Mouse (Mus musculus) liver, embryonic 11.5 days (tissue): ENCODE data around the gene Ubl3. TPM values are rescaled to one million over a fixed set of nuclear protein-coding genes. Genes with fewer than 3 reads are reported as not detected.

ENCODE experiments used
- ATAC-seq: fragments of 200-750 bp; cut with Nextera tagmentation; replicated peaks from 2 replicates; pipeline ENCODE4 v1.8.0; 2017; ENCODE audit warnings: moderate number of reproducible peaks, mild to moderate bottlenecking, moderate TSS enrichment, moderate library complexity; ENCODE audit not compliant: low FRiP score
- DNase-seq: peaks from one replicate; pipeline ENCODE4 v3.0.0-alpha.2; 2017; ENCODE audit warnings: low spot score
- H3K27ac ChIP-seq: fragments of 300-500 bp; sonication (generic); 2 replicates; pipeline ENCODE4 v1.5.1; 2014; ENCODE audit warnings: mild to moderate bottlenecking, low read depth, low read length, control low read depth
- H3K27me3 ChIP-seq: fragments of 300-500 bp; sonication (generic); replicated peaks from 2 replicates; pipeline ENCODE4 v1.6.1; 2014; ENCODE audit warnings: low read length, mixed read lengths; ENCODE audit not compliant: control insufficient read depth, insufficient read depth
- H3K36me3 ChIP-seq: fragments of 300-500 bp; sonication (generic); 2 replicates; pipeline ENCODE4 v1.6.1; 2014; ENCODE audit warnings: mild to moderate bottlenecking, low read length, moderate library complexity, mixed read lengths; ENCODE audit not compliant: control insufficient read depth, insufficient read depth
- H3K4me1 ChIP-seq: fragments of 300-500 bp; sonication (generic); replicated peaks from 2 replicates; pipeline ENCODE4 v1.6.1; 2014; ENCODE audit warnings: low read length, mixed read lengths; ENCODE audit not compliant: control insufficient read depth, insufficient read depth
- H3K4me2 ChIP-seq: fragments of 300-500 bp; sonication (generic); 2 replicates; pipeline ENCODE4 v1.6.1; 2014; ENCODE audit warnings: mild to moderate bottlenecking, control low read depth, moderate library complexity
- H3K4me3 ChIP-seq: fragments of 300-500 bp; sonication (generic); 2 replicates; pipeline ENCODE4 v1.5.1; 2014; ENCODE audit warnings: low read depth, low read length, control low read depth
- H3K9ac ChIP-seq: fragments of 300-500 bp; sonication (generic); 2 replicates; pipeline ENCODE4 v1.6.1; 2014; ENCODE audit warnings: low read depth, low read length, control low read depth
- H3K9me3 ChIP-seq: fragments of 300-500 bp; sonication (generic); 2 replicates; pipeline ENCODE4 v1.6.1; 2016; ENCODE audit warnings: low read length, inconsistent platforms, mixed read lengths; ENCODE audit not compliant: control insufficient read depth
- WGBS: fragments of 180-500 bp; shearing (Covaris S2); extraction: QIAGEN DNeasy Blood & Tissue Kit; methylation state at CpG from one replicate; pipeline ENCODE4 v1.1.7; 2014; 5-methylcytosine and 5-hydroxymethylcytosine counted together
- polyA plus RNA-seq: library from polyadenylated mRNA; unstranded; fragments of >200 nt; fragmentation: Nextera tagmentation; extraction: Ambion mirVana; gene quantifications from 2 replicates; pipeline ENCODE4 v1.2.1, GENCODE M21; 2014

Ubl3 gene
- polyA plus RNA-seq, 1 experiment from 2014 or later = 43.1 TPM

DNA sequence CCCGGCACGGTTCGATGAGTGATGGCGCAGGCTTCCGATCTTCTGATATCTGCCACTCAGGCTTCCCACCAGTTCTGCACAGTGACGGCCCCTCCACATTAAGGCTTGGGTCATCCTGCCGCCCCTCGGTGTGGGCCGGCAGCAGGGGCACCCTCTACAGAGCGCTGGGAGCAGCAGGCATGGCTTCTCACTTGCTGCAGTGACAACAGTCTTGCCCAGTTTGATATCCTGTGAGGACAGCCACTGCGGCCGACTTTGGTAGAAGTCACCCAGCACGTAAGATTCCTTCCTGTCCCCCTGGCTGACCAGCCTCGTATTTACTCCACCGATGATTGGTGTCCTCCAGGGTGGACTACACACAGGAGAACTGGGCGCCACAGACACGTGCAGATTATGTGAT, 47.2 kb downstream of the Ubl3 start:
- 95% methylated on average over 17 of the region's 17 CpGs for WGBS
- DNase-seq (no peak), ATAC-seq (no peak)
- H3K9me3 ChIP-seq = no peaks in the 10 kb centered on the region
- no peak overlapping the region for H3K4me3 ChIP-seq
- peaks cover 16% of the 10 kb centered on the region; the same call in 1 of the 2 replicates for H3K36me3 ChIP-seq
- H3K27me3 ChIP-seq = no peaks in the 10 kb centered on the region
- H3K4me1 ChIP-seq = peaks cover 17% of the 10 kb centered on the region
- H3K4me2 ChIP-seq = no peak overlapping the region
- no peak overlapping the region for H3K27ac ChIP-seq
- H3K9ac ChIP-seq = no peak overlapping the region

DNA sequence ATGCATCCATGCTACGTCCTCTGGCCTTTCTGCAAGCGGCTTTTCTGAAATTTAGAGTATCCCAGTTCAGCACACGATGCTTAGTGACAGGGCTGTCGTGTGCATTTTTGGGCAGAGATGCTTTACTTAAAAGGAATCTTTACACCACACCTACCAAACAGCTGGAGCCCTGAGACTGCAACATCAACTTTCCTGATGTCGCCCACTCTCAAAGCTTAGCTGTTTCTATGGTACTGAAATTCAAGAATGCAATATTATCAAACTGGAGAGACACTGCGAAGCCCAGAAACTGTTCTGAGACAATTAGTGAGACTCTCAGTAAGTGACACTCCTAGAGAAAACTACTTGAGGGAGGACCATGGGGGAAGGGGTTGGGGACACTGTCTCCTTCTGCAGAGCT, 50.4 kb downstream of the Ubl3 start:
- H3K9me3 ChIP-seq = 0 out of 2 replicates have a peak, but pooled peaks cover 2% of the 10 kb centered on the region
- no peaks in the 10 kb centered on the region for H3K27me3 ChIP-seq
- no peaks in the 10 kb centered on the region for H3K4me1 ChIP-seq
- H3K4me3 ChIP-seq = no peak overlapping the region
- H3K27ac ChIP-seq = no peak overlapping the region
- H3K36me3 ChIP-seq = peaks cover 14% of the 10 kb centered on the region; the same call in 1 of the 2 replicates
- no peak overlapping the region for H3K4me2 ChIP-seq
- no peak overlapping the region for H3K9ac ChIP-seq
- 89% methylated on average over 6 of the region's 6 CpGs for WGBS
- no peak for ATAC-seq
- DNase-seq = no peak

DNA sequence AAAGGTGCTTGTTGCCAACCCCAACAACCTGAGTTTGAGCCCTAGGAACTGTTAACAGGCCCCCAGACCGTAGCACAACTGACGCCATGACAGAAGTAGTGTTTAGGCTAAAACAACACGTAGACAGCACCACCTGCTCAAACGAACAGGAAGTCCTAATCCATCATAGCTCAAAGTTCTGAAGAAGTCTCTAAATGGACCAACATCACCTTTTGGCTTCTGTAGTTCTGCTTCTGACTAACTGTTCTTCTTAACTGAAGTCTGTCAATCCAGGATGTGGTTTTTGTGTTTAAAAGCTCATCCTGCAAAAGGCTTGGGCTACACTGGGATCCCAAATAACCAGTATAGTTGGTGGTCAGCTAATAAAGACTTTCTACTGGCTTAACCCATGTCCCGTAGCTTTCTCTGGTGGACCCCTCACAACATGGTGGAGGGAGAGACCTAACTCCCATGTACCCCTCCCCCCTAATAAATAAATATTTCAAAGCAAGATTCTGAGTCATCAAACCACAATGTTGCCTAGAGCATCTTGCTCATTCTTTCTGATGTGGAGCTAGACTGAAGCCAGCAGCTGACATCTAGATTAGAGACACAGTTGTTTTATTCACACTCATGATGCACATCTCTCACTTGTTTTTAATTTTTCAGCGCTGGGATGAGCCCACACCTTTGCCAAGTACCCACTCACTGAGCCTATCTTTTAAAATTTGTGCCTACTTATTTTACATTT, 51.2 kb downstream of the Ubl3 start:
- Histone ChIP-seq H3K9ac (no peak overlapping the region), H3K4me3 (no peak overlapping the region), H3K4me2 (no peak overlapping the region), H3K36me3 (peaks cover 10% of the 10 kb centered on the region; the same call in 1 of the 2 replicates), H3K4me1 (no peaks in the 10 kb centered on the region), H3K27ac (no peak overlapping the region), H3K9me3 (0 out of 2 replicates have a peak, but pooled peaks cover 2% of the 10 kb centered on the region), H3K27me3 (no peaks in the 10 kb centered on the region)
- ATAC-seq (no peak), DNase-seq (no peak)
- WGBS = 85% methylated on average over 6 of the region's 6 CpGs

DNA sequence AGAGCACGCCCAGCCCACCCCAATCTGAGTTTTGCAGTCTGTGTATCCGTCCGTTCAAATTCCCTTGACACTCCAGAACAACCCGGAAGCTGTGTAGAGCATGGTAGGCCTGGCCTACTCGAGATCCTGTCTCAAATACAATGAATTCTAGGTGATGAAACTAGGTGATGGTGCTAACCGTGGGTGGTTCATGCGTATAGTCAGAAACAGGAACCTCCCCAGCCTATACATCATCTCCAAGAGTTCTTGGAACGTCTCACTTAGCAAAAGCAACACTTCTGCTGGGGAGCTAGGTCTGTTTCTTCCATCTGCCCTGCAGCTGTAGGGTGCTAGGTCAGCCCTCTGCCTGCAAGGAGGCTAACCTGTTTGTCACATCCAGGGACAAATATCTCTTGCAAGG, 52.1 kb downstream of the Ubl3 start:
- Histone ChIP-seq H3K4me1 (no peaks in the 10 kb centered on the region), H3K4me2 (no peak overlapping the region), H3K27me3 (no peaks in the 10 kb centered on the region), H3K27ac (no peak overlapping the region), H3K9me3 (0 out of 2 replicates have a peak, but pooled peaks cover 2% of the 10 kb centered on the region), H3K4me3 (no peak overlapping the region), H3K36me3 (peaks cover 3% of the 10 kb centered on the region; the same call in 1 of the 2 replicates), H3K9ac (no peak overlapping the region)
- DNase-seq = no peak
- no peak for ATAC-seq
- 78% methylated on average over 8 of the region's 8 CpGs for WGBS

DNA sequence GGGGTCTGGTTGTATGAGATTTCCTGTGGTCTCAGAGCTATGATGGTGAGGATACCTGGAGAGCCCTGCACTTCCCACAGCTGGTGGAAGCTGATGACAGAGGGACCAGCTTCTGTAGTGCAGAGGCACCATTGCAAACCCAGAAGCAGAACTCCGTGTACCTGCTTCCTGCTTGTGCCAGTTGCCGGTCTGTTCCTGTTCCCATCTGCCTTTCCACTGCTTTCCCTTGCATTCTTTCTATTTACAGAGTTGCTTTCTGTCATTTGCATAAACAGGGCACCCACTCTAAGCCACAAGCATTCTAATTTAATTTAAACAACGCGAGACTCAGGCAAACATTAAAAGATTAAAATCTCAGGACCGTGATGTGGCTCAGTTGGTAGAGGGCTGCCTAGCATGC, 53.0 kb downstream of the Ubl3 start:
- no peaks in the 10 kb centered on the region for H3K27me3 ChIP-seq
- 65% methylated on average over 5 of the region's 5 CpGs for WGBS
- H3K36me3 ChIP-seq = no peaks in the 10 kb centered on the region
- H3K27ac ChIP-seq = no peak overlapping the region
- peaks cover 3% of the 10 kb centered on the region for H3K4me1 ChIP-seq
- no peak overlapping the region for H3K4me3 ChIP-seq
- H3K4me2 ChIP-seq = no peak overlapping the region
- 0 out of 2 replicates have a peak, but pooled peaks cover 2% of the 10 kb centered on the region for H3K9me3 ChIP-seq
- H3K9ac ChIP-seq = no peak overlapping the region
- no peak for ATAC-seq
- DNase-seq = no peak

DNA sequence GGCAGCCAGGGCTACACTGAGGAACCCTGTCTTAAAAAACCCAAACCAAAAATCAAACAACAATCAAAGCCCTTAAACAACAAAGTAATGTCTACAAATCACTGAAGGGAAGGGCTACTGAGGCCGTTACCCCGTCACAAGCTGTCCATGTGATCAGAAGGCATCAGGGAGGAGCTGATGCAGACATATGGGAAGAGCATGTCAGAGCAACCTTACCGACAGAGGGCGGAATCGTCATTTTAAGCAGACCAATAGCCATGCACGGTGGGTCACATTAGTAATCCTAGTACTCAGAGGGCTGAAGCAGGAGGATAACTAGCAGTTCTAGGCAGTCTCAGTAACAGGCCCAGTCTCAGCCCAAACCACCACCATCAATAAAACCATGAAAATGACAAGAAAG, 56.6 kb downstream of the Ubl3 start:
- WGBS = 75% methylated on average over 6 of the region's 6 CpGs
- Histone ChIP-seq H3K9me3 (0 out of 2 replicates have a peak, but pooled peaks cover 2% of the 10 kb centered on the region), H3K4me1 (peaks cover 3% of the 10 kb centered on the region), H3K4me2 (no peak overlapping the region), H3K27me3 (no peaks in the 10 kb centered on the region), H3K4me3 (no peak overlapping the region), H3K9ac (no peak overlapping the region), H3K36me3 (no peaks in the 10 kb centered on the region), H3K27ac (no peak overlapping the region)
- no peak for DNase-seq
- no peak for ATAC-seq

DNA sequence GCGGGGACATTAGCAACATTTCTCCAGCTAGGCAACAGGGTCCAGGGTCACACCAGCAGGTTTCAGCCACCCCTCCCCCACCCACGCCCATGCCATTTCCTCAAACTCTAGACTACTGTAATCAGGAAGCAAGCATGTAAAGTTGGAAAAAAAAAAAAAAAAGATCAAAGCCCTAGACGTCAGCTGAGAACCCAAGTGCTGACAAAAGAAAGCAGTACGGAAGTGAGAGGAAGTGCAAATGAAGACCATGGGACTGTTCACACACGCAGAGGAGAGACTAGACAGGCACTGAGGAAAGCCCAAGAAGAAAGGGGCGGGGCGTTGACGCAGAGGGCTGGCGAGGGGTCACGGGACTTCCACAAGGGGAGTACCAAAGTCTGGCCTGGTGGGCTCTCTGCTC, 57.4 kb downstream of the Ubl3 start:
- Histone ChIP-seq H3K27me3 (no peaks in the 10 kb centered on the region), H3K4me1 (peaks cover 3% of the 10 kb centered on the region), H3K4me2 (peak overlapping the region; percentile 48), H3K4me3 (no peak overlapping the region), H3K36me3 (no peaks in the 10 kb centered on the region), H3K9me3 (0 out of 2 replicates have a peak, but pooled peaks cover 2% of the 10 kb centered on the region), H3K27ac (no peak overlapping the region), H3K9ac (no peak overlapping the region; the same call in 1 of the 2 replicates)
- DNase-seq = no peak
- peak; percentile 65 for ATAC-seq
- 27% methylated on average over 10 of the region's 10 CpGs for WGBS

DNA sequence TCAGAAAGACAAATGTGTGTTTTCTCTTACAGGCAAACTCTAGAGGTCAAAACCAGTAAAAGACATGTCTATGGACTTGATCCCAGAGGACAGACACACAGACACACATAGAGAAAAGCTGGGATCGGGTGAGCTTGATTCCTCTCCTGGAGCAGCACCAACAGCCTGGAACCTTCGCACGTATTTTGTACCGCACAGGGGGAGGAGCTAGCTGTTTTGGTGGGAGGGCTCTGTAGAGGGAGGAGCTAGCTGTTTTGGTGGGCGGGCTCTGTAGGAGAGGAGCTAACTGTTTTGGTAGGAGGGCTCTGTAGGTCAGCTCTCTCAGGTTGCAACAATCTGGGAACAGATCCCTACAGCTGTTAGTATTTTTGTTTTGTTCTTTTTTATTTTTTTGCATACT, 58.3 kb downstream of the Ubl3 start:
- ATAC-seq (no peak), DNase-seq (no peak)
- no peak overlapping the region for H3K27ac ChIP-seq
- H3K4me3 ChIP-seq = no peak overlapping the region
- H3K36me3 ChIP-seq = no peaks in the 10 kb centered on the region
- 67% methylated on average over 5 of the region's 5 CpGs for WGBS
- H3K4me1 ChIP-seq = peaks cover 3% of the 10 kb centered on the region
- H3K9me3 ChIP-seq = 0 out of 2 replicates have a peak, but pooled peaks cover 2% of the 10 kb centered on the region
- no peak overlapping the region for H3K9ac ChIP-seq
- H3K4me2 ChIP-seq = no peak overlapping the region
- H3K27me3 ChIP-seq = no peaks in the 10 kb centered on the region

DNA sequence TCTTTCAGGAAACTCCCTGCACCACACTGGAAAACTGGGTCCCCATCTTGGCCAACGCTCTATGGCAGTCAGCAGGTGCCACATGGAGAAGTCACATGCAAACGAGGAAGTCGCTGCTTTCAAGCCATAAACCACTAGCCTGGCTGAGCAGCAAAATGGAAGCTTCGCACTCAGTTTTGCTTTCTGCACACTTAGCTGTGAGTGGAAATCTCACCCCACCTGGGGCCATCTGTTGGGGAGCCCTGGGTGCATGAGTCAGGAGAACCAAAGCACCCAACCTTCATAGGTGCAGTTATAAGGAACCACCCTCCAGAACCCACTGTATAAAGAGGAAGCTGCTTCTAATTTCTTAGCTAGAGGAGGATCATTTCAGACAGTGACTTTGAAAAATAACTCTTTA, 59.6 kb downstream of the Ubl3 start:
- H3K4me3 ChIP-seq = no peak overlapping the region
- H3K4me2 ChIP-seq = no peak overlapping the region
- peaks cover 3% of the 10 kb centered on the region for H3K4me1 ChIP-seq
- no peak overlapping the region for H3K27ac ChIP-seq
- no peaks in the 10 kb centered on the region for H3K27me3 ChIP-seq
- DNase-seq (no peak), ATAC-seq (no peak)
- H3K9me3 ChIP-seq = 0 out of 2 replicates have a peak, but pooled peaks cover 2% of the 10 kb centered on the region
- no peaks in the 10 kb centered on the region for H3K36me3 ChIP-seq
- no peak overlapping the region for H3K9ac ChIP-seq
- WGBS = 66% methylated on average over 4 of the region's 4 CpGs
